Mouse (Mus musculus) myocyte (in vitro differentiated cells): Measurements from ENCODE around the gene Vps26b.

ENCODE experiments used
- CEBPB ChIP-seq: IDR thresholded peaks from 2 replicates; pipeline ENCODE4 v1.6.1; 2011; ENCODE audit warnings: mild to moderate bottlenecking, moderate library complexity; ENCODE audit not compliant: poor library complexity, insufficient read depth, severe bottlenecking
- E2F4 ChIP-seq: IDR thresholded peaks from one replicate; pipeline ENCODE4 v1.6.1; 2011; ENCODE audit warnings: mild to moderate bottlenecking, control low read depth, moderate library complexity; ENCODE audit not compliant: insufficient read depth
- MAX ChIP-seq: IDR thresholded peaks from one replicate; pipeline ENCODE4 v1.6.1; 2011; ENCODE audit warnings: low read depth, mild to moderate bottlenecking, control low read depth
- MYOD1 ChIP-seq, 3 experiments: IDR thresholded peaks; one replicate each; pipeline ENCODE4 v1.6.1; 2011; ENCODE audit warnings: control low read depth in 2 of 3, low read depth in 2 of 3, mild to moderate bottlenecking in 2 of 3, moderate library complexity in 1 of 3; ENCODE audit not compliant: insufficient read length in 2 of 3, control insufficient read depth in 1 of 3
- MYOG ChIP-seq, 3 experiments: IDR thresholded peaks; one replicate each; pipeline ENCODE4 v1.6.1; 2011; ENCODE audit warnings: control low read depth in 2 of 3, low read depth in 2 of 3, mild to moderate bottlenecking in 2 of 3; ENCODE audit not compliant: insufficient read length in 2 of 3, control insufficient read depth in 1 of 3, insufficient read depth in 1 of 3
- POLR2A ChIP-seq: IDR thresholded peaks from one replicate; pipeline ENCODE4 v1.6.1; 2011; ENCODE audit warnings: low read depth, mild to moderate bottlenecking, control low read depth, moderate library complexity; ENCODE audit not compliant: insufficient read length
- POLR2AphosphoS2 ChIP-seq: IDR thresholded peaks from one replicate; pipeline ENCODE4 v1.6.1; 2011; ENCODE audit warnings: low read depth, control low read depth; ENCODE audit not compliant: insufficient read length
- REST ChIP-seq: IDR thresholded peaks from one replicate; pipeline ENCODE4 v1.6.1; 2011; ENCODE audit warnings: mild to moderate bottlenecking, control low read depth, moderate library complexity; ENCODE audit not compliant: insufficient read depth, insufficient read length
- TCF12 ChIP-seq: IDR thresholded peaks from one replicate; pipeline ENCODE4 v1.6.1; 2011; ENCODE audit warnings: mild to moderate bottlenecking, control low read depth; ENCODE audit not compliant: poor library complexity, insufficient read depth, severe bottlenecking
- TCF3 ChIP-seq: IDR thresholded peaks from one replicate; pipeline ENCODE4 v1.6.1; 2011; ENCODE audit warnings: low read depth, control low read depth; ENCODE audit not compliant: insufficient read length
- USF1 ChIP-seq: IDR thresholded peaks from one replicate; pipeline ENCODE4 v1.6.1; 2011; ENCODE audit warnings: low read depth, mild to moderate bottlenecking, control low read depth, moderate library complexity

DNA sequence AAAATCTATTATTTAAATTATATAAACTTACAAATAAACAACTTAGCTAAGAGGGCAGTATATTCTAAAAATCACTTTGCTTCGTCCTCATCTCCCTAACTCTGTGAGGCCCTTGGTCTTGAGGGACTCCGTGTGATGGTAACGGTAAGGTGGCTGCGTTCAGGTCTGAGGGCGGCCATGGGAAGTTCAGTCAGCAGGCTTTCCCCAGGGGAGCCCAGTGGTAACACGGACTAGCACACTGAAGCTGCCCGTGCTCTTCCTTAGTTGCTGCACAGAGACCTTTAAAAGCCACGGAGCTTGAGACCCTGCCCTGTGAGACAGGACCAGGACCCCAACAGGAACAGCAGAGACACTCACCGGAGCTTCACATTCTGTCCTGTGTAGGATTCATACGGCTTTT, 10.9 kb downstream of the Vps26b start:
- TF ChIP-seq USF1 (no peak), POLR2AphosphoS2 (no peak), POLR2A (no peak), TCF12 (no peak), MYOG (IDR thresholded peaks at IDR 0.05; ENCODE audit: control insufficient read depth in 1 of 3, insufficient read depth in 1 of 3, insufficient read length in 2 of 3, low read depth in 2 of 3) (no peak), TCF3 (no peak), MYOD1 (IDR thresholded peaks at IDR 0.05; ENCODE audit: control insufficient read depth in 1 of 3, insufficient read length in 2 of 3, low read depth in 2 of 3) (no peak), CEBPB (no peak), REST (no peak), E2F4 (no peak), MAX (no peak)
